Mouse (Mus musculus) adipocyte (in vitro differentiated cells): ENCODE measurements at regions not wholly inside any gene's neighbourhood (a gene's known extent, or its start where the extent isn't known, plus 50 kb on each side); places are given as distances from the start of the nearest gene placed in this dataset.

Source experiments
- DNase-seq: peaks from one replicate; pipeline ENCODE4 v3.0.0-alpha.2; 2016; ENCODE audit warnings: low spot score

DNA sequence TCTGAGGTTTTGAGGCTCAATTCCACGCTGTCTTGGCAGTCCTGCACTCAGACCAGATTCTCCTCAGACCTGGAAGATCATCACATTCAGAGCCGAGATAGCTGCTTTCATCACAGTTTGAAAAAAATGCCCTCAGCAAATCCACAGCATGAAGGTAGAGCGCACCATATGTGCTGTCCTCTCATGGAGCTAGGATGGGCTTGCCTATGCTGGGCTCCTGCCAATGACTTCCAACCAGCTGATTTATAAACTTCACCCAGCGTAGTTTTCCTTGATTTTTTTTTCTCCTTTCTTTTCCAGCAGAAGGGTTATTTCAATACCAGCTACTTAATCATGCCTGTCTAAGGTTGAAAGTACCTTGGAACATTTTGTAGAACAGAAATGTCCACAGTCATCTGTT lies 115.0 kb upstream of the Ccdc54 start:
- DNase-seq: no peak

DNA sequence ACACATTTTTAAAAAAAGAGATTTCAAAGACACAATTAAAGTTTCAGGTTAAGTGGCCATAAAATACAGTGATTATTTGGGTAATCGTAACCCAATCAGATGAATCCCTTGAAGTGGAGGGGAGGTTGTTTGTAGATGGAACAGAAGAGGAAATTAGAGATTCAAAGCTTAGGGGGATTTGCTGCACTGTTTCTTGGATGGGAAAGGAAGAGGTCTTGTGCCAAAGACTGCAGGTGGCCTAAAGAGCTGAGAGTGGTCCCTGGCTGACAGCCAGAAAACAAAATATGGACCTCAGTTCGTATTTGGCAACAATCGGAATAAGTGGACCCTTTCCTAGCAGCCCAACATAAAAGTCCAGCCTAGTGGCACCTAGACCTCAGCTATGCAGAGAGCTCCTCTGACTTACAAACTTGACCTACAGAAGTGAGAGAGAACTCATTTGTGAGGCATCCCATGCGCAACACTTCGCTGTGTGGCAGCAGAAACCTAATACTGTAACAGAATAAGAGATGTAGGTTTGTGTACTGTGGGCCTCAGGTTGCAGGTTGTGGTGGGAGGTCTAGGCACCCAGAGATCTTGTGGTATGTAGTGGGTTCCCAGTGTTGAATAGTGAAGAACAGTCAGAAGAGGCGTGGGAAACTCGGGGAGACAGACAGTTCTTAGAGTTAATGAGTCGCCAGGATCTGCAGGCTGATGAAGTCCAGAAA lies 110.0 kb upstream of the Ccdc54 start:
- no peak for DNase-seq

DNA sequence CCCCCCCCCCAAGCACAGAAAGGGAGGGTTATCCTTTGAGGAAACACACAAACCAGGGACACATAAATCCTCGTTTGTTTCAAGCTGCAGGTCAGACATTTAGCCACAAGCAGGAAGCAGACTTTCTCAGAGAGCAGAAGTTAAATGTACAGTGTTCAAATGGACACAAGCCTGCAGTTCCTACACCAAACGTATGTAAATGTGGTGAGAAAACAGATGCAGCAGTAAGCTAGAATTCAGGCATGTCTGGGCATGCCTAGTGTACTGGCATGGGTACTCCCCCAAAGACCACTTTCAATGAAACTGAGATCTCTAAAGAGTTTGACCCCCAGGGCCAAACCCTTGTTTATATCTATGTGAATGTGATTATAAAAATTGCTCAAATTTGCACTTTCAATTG lies 109.2 kb upstream of the Ccdc54 start:
- no peak for DNase-seq

DNA sequence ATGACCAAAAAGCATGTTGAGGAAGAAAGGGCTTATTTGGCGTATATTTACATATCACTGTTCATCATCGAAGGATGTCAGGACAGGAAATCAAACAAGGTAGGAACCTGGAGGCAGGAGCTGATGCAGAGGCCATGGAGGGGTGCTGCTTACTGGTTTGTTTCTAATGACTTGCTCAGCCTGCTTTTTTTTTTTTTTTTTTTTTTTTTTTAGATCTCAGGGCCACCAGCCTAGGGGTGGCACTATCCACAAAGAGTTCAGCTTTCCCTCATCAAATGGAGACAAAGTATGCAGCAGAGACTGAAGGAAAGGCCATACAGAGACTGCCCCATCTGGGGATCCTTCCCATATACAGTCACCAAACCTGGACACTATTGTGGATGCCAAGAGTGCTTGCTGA lies 106.8 kb upstream of the Ccdc54 start:
- DNase-seq: no peak

DNA sequence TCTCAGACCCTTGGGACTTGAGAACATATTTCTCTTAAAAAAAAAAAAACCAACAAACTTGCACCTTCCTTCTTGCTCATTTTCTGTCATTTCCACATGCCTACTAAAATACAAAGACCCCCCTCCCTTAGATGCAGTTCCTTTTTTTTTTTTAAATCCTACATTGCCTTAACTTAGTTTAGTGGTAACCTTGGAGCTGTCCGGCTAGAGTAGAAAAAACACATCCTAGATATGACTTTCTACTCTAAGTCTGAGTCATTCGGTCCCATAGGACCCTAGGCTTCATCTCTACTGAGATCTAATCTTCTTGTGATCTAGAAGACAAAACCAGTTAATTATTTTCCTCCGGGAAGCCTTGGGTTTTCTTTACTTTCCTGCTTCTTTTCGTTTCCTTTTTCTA lies 105.1 kb upstream of the Ccdc54 start:
- no peak for DNase-seq

DNA sequence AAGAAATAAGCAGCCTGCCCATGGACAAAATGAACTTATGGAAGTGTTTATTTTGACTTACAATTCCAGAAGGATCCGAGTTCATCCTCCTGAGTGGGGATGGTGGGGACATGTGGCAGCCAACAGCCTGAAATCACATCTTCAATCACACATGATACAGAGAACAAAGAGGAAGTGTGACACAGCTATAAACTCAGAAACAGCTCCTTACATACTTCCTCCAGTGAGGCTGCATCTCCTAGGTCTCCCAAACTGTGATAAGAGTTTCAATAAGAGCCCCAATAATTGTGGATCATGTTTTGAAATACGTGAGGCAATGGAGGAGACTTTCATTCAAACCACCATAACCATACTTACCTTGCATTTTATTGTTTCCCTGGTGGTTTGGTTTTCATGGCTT lies 103.1 kb upstream of the Ccdc54 start:
- no peak for DNase-seq

DNA sequence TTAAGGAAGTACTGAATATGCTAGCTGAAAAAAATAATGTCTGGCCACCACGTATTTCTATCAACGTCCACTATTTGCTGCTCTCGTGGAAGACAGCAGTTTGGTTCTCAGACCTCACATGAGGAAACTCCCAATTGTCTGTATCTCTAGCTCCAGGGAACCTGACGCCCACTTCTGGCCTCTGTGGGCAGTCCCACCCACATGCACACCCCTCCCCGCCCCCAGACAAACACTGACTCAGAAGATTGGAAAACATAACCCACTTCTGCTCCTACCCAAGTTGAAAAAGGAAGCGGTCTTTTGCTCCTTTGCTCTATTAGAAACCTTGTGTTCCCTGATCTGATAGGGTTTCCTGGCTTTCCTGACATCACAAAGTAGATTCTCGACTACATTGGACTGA lies 99.9 kb upstream of the Ccdc54 start:
- no peak for DNase-seq

DNA sequence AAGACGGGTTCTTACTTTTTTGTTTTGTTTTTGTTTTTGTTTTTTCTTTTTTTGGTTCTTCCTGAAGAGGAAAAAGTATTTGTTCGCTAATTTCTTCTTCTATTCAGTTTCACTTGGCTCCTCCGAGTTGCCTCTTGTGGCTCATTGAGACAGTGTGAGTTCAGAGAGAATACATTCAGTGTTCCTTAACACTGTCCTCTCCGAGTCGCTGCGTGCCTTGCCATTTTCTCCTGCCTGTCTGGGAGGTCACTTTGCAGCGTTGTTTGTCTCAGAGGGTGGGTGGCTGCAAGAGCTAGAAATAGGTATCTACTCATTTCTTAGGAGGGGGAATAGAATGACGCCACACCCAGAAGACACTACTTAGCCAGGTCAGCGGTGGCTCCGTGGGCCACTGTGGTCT lies 98.6 kb upstream of the Ccdc54 start:
- no peak for DNase-seq

DNA sequence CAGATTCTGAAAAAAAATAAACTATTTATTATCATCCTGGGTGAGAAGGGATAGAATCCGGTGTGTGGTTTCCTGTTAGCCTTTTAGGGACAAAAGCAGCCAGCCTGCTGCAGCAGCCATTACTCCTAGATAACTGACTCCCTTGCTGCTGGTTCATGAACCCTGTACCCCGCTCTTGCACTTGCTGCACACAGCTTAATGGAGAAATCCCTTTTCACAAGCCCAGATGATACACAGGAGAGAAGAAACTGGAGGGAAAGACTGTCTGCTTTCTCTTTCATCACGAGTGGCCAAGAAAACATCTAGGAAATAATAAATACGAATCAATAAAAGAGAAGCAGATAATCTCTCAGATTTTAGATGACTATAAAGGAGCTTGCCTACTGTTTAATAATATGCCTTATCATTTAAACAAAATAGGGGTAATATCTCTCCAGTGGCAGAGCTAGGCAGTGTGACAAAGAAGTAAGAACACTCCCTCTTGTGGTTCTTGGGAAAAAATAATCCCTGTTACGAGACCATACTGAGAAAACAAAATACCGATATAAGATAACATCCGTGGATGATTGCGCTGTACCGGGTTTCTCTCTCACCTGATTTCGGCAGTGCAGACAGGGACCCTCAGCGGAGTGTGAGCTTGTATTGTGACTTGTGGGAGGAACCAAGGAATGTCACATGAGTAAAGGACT lies 98.0 kb upstream of the Ccdc54 start:
- DNase-seq: peak; percentile 25

DNA sequence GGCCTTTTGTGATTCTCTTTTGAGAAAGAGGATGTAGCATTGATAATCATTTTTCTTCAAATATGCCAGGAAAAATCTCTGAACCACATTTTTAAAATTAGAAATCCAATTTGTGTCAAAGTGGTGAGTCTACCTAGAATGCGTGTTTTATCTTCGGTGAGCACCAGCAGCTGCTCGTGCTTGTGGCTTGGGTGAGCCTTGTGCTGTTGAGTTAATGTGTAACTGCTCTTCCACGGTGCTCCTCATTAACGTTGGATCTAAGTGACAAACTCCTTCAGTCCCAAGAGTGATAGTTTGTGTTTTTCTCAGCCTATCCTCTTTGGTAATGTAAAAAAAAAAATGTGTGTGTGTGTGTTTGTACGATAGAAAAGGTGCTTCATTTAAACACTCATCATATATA lies 88.7 kb upstream of the Ccdc54 start:
- DNase-seq: no peak

DNA sequence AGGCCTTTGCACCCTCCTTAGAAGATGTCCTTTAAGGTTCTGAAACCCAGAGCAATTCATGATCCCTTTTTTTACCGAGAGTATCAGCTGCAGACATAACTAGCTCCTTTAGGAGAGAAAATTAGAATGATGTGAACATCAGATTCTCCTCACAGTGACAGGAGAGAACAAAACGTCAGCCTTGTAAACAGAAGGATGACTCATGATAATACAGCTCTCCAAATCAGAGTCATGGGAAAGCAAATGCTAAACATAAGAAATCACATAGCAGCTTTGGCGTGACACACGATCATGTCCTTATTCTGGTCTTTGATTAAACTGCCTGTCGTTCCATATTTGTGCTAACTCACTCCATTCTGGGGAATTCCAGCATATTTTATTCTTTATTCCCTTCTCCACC lies 82.4 kb upstream of the Ccdc54 start:
- DNase-seq: no peak

DNA sequence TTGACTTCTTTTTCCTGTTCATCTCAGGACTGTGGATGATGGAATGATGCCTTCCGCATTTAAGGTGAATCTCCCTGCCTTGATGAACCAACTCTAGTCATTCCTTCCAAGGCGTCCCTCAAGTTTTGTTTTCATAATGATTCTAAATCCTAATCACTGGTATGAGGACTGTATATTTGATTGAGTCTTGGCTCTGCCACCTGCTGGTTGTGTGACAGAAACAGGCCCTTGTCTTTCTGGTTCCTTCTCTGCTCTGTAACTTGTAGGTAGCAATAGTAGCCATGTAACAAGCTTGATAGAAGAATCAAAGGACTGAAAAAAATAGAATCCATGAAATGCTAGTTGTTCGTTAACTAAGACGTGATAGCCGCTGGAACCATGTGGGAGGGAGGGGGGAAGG lies 81.8 kb upstream of the Ccdc54 start:
- DNase-seq: peak; percentile 37

DNA sequence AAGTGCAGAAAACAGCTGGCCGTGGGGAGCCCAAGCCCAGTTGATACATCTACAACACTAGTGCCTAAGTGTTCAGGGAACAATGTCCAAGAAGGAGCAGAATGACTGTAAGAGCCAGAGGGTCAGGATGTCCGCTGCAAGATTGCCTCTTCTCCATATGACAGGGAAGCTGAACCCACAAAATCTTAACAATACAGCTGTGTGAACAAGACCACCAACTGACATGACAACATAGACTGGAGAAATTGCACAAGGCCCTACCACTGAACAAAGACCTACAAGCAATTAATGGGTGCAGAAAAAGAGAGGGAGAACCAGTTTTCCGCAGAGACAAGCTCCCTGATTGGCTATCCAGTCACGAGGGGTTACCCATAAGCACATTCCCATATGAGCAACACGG lies 80.2 kb upstream of the Ccdc54 start:
- no peak for DNase-seq

DNA sequence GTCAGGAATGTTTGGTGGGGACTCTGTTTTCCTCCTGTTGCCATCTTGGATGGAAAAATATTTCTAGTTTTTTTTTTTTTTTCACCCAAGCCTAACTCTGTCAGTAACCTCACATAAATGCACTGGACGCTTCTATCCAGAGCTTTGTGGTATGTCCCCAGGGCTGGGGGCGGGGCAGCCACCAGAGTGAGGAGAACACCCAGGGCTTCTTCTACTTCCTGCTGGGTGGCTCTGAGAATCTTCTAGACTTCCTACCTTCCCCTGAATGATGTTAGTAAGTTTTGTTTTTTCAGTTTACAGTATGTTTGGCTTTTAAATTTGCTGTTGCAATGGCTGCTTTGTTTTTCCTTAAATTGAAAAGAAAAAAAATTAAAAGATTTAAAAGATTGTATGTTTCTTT lies 73.3 kb upstream of the Ccdc54 start:
- DNase-seq: peak; percentile 14
